Mouse (Mus musculus) neural tube, embryonic 14.5 days (tissue): ENCODE data around the gene Epb41l3. TPM values are rescaled to one million over a fixed set of nuclear protein-coding genes. Genes with fewer than 3 reads are reported as not detected.

Source experiments
- ATAC-seq: fragments of 200-750 bp; cut with Nextera tagmentation; 2 replicates; pipeline ENCODE4 v1.8.0; 2017; ENCODE audit warnings: low read depth, mild to moderate bottlenecking, moderate TSS enrichment, moderate library complexity
- H3K27ac ChIP-seq: fragments of 300-500 bp; sonication (generic); 2 replicates; pipeline ENCODE4 v1.5.1; 2014; ENCODE audit warnings: low read depth, mild to moderate bottlenecking, control low read depth, low read length, moderate library complexity, mixed read lengths
- H3K27me3 ChIP-seq: fragments of 300-500 bp; sonication (generic); 2 replicates; pipeline ENCODE4 v1.6.1; 2014; ENCODE audit warnings: low read length; ENCODE audit not compliant: control insufficient read depth, insufficient read depth
- H3K36me3 ChIP-seq: fragments of 300-500 bp; sonication (generic); 2 replicates; pipeline ENCODE4 v1.6.1; 2014; ENCODE audit warnings: low read length, mixed read lengths; ENCODE audit not compliant: control insufficient read depth, insufficient read depth
- H3K4me1 ChIP-seq: fragments of 300-500 bp; sonication (generic); 2 replicates; pipeline ENCODE4 v1.6.1; 2014; ENCODE audit warnings: low read length; ENCODE audit not compliant: control insufficient read depth, insufficient read depth
- H3K4me2 ChIP-seq: fragments of 300-500 bp; sonication (generic); 2 replicates; pipeline ENCODE4 v1.6.1; 2014; ENCODE audit warnings: mild to moderate bottlenecking, low read depth, low read length, control low read depth
- H3K4me3 ChIP-seq: fragments of 300-500 bp; sonication (generic); 2 replicates; pipeline ENCODE4 v1.5.1; 2014; ENCODE audit warnings: low read depth, low read length, control low read depth, mixed read lengths
- H3K9ac ChIP-seq: fragments of 300-500 bp; sonication (generic); replicated peaks from 2 replicates; pipeline ENCODE4 v1.6.1; 2014; ENCODE audit warnings: low read depth, mild to moderate bottlenecking, control low read depth, low read length, mixed read lengths
- H3K9me3 ChIP-seq: fragments of 300-500 bp; sonication (generic); 2 replicates; pipeline ENCODE4 v1.6.1; 2016; ENCODE audit warnings: low read length; ENCODE audit not compliant: control insufficient read depth
- WGBS: fragments of 180-500 bp; shearing (Covaris S2); extraction: QIAGEN DNeasy Blood & Tissue Kit; methylation state at CpG from one replicate; pipeline ENCODE4 v1.1.7; 2014; 5-methylcytosine and 5-hydroxymethylcytosine counted together
- polyA plus RNA-seq: library from polyadenylated mRNA; unstranded; fragments of >200 nt; fragmentation: Nextera tagmentation; extraction: Ambion mirVana; gene quantifications from 2 replicates; pipeline ENCODE4 v1.2.1, GENCODE M21; 2014

The Epb41l3 gene
- polyA plus RNA-seq, 1 experiment from 2014 or later, result 126 TPM

- Histone ChIP-seq H3K36me3 (no peaks in the 10 kb centered on the region), H3K4me1 (no peaks in the 10 kb centered on the region), H3K4me3 (no peak overlapping the region), H3K27me3 (no peaks in the 10 kb centered on the region), H3K9me3 (no peaks in the 10 kb centered on the region), H3K9ac (no peak overlapping the region), H3K4me2 (no peak overlapping the region), H3K27ac (no peak overlapping the region)
- ATAC-seq, result peak; percentile 64
- 67% methylated on average over 11 of the region's 11 CpGs for WGBS
Measured at GRCm38 (mm10) chr17:69303579-69304274, 228.2 kb downstream of the Epb41l3 start.

DNA sequence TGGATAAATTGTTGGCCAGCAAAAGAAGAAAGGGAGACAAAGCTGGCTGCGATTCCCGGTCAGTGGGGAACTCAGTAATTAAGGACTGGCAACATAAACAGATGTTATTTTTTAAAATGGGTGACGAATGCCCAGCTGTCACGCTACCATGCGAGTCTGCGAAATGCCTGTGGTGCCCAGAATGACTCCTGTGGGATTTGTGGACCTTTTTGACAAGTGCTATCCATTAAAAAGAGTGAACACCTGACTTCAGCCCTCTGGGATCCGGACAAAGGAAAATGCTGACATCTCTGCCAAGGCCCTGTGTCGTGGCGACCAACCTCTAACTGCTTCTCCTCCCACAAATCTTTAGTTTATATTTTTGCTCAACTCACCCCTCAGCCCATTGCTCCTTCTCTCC, 232.2 kb downstream of the Epb41l3 start:
- no peaks in the 10 kb centered on the region for H3K36me3 ChIP-seq
- H3K9ac ChIP-seq, result no peak overlapping the region
- H3K4me2 ChIP-seq, result no peak overlapping the region
- H3K4me1 ChIP-seq, result no peaks in the 10 kb centered on the region
- peak; percentile 60; the same call in 1 of the 2 replicates for ATAC-seq
- H3K27ac ChIP-seq, result 0 out of 2 replicates have a peak overlapping the region, but pooled peaks have one; percentile 22
- H3K27me3 ChIP-seq, result no peaks in the 10 kb centered on the region
- no peaks in the 10 kb centered on the region for H3K9me3 ChIP-seq
- H3K4me3 ChIP-seq, result no peak overlapping the region
- WGBS, result 34% methylated on average over 9 of the region's 9 CpGs

DNA sequence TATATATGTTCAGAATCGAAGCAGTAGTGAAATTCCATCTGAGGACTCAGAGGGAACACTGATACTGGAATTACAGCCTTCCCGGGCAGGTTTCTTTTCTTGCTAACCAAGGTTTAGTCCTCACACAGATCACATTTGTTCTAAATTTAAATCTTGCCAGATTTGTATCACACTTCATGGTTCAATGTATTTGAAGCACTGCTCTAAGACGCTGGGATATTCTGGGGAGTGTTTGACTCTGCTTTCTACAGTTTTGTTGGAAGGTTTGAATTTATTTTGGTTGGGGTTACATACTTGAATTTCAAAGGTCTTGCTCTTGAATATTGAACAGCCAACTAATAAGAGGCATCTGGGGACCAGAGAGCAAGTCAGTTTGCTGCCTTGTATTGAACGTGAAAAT, 234.4 kb downstream of the Epb41l3 start:
- Histone ChIP-seq H3K4me2 (no peak overlapping the region), H3K4me3 (no peak overlapping the region), H3K4me1 (no peaks in the 10 kb centered on the region), H3K27me3 (no peaks in the 10 kb centered on the region), H3K9ac (no peak overlapping the region), H3K9me3 (no peaks in the 10 kb centered on the region), H3K27ac (no peak overlapping the region), H3K36me3 (no peaks in the 10 kb centered on the region)
- WGBS, result 86% methylated on average over 4 of the region's 4 CpGs
- ATAC-seq, result no peak

- Histone ChIP-seq H3K27me3 (no peaks in the 10 kb centered on the region), H3K9ac (no peak overlapping the region), H3K4me2 (no peak overlapping the region), H3K9me3 (no peaks in the 10 kb centered on the region), H3K36me3 (no peaks in the 10 kb centered on the region), H3K4me3 (no peak overlapping the region), H3K4me1 (no peaks in the 10 kb centered on the region), H3K27ac (no peak overlapping the region)
- no peak for ATAC-seq
- WGBS, result 94% methylated on average over 10 of the region's 10 CpGs
Measured at GRCm38 (mm10) chr17:69320496-69320895, 245.0 kb downstream of the Epb41l3 start.

GRCm38 (mm10) chr17:69322721-69323120, 247.2 kb downstream of the Epb41l3 start:
- H3K4me3 ChIP-seq, result no peak overlapping the region
- ATAC-seq, result no peak
- no peak overlapping the region for H3K27ac ChIP-seq
- H3K27me3 ChIP-seq, result no peaks in the 10 kb centered on the region
- H3K36me3 ChIP-seq, result no peaks in the 10 kb centered on the region
- H3K4me2 ChIP-seq, result no peak overlapping the region
- no peaks in the 10 kb centered on the region for H3K9me3 ChIP-seq
- no peak overlapping the region for H3K9ac ChIP-seq
- no peaks in the 10 kb centered on the region for H3K4me1 ChIP-seq
- 95% methylated on average over 2 of the region's 2 CpGs for WGBS

Other genes with a start within 250 kb of the Epb41l3 start
- 3.3 and 4.0 TPM in 2 replicates for gene Tmem200c, start 249.1 kb upstream of the Epb41l3 start, polyA plus RNA-seq